14 mouse cellular contexts compared by ENCODE assay signal in genomic region chr11:77476895-77477294, GRCm38 (mm10). TPM values are rescaled to one million over a fixed set of nuclear protein-coding genes. Genes with fewer than 3 reads are reported as not detected.
"Had no signal": no experiment of that assay in that cellular context is flagged by ENCODE, and none has a peak within 500 bp of the region (broad histone marks: within the 10 kb centered on the region; RNA-seq: fewer than 3 reads in every experiment).

No protein-coding gene starts in this region.

- H3K27me3 ChIP-seq: hindbrain, embryonic 15.5 days; limb, embryonic 13.5 days; neural tube, embryonic 13.5 days had no signal

- H3K9me3 ChIP-seq: hindbrain, embryonic 15.5 days; limb, embryonic 13.5 days; midbrain, embryonic 10.5 days; neural tube, embryonic 13.5 days had no signal

- H3K4me3 ChIP-seq: hindbrain, embryonic 15.5 days; limb, embryonic 13.5 days; midbrain, embryonic 10.5 days; neural tube, embryonic 13.5 days had no signal

- H3K9ac ChIP-seq: hindbrain, embryonic 15.5 days; limb, embryonic 13.5 days; liver, embryonic 14.5 days; lung, embryonic 14.5 days; neural tube, embryonic 13.5 days had no signal

- DNase-seq: left cerebral cortex, postnatal 4 days; lung, embryonic 14.5 days; lung, postnatal 10 days; lung, postnatal 4 days; retina, postnatal 1 day; right cerebral cortex, postnatal 14 days; thymus, postnatal 36 days had no signal

- H3K4me2 ChIP-seq: hindbrain, embryonic 15.5 days; limb, embryonic 13.5 days; lung, embryonic 14.5 days; neural tube, embryonic 13.5 days had no signal

- H3K27ac ChIP-seq: hindbrain, embryonic 15.5 days; limb, embryonic 13.5 days; liver, embryonic 14.5 days; midbrain, embryonic 10.5 days; neural tube, embryonic 13.5 days had no signal

- ATAC-seq: midbrain, embryonic 16.5 days had no signal

- H3K4me1 ChIP-seq: limb, embryonic 13.5 days; midbrain, embryonic 10.5 days had no signal

RNA-seq across cellular contexts. Expression of gene Coro6, which starts 14.7 kb away (rescaled TPM):
- polyA plus RNA-seq: midbrain, embryonic 10.5 days; thymus, postnatal 0 days had no signal
